Mouse (Mus musculus) embryonic fibroblast, embryonic 13.5 days (primary cell): ENCODE data around the gene Psmb9.
"Not testable (repeated sequence)": the region's sequence is repeated elsewhere in the genome, so short reads cannot be mapped to it uniquely, and the experiment has no call there.

Experiments used
- CTCF ChIP-seq: IDR thresholded peaks from 2 replicates; pipeline ENCODE4 v1.5.1; 2011; ENCODE audit warnings: mild to moderate bottlenecking, control low read depth, low read length, moderate library complexity, borderline replicate concordance; ENCODE audit not compliant: insufficient read depth
- POLR2A ChIP-seq: IDR thresholded peaks from 2 replicates; pipeline ENCODE4 v1.6.1; 2011; ENCODE audit warnings: low read depth, mild to moderate bottlenecking, control low read depth, low read length, moderate library complexity

DNA sequence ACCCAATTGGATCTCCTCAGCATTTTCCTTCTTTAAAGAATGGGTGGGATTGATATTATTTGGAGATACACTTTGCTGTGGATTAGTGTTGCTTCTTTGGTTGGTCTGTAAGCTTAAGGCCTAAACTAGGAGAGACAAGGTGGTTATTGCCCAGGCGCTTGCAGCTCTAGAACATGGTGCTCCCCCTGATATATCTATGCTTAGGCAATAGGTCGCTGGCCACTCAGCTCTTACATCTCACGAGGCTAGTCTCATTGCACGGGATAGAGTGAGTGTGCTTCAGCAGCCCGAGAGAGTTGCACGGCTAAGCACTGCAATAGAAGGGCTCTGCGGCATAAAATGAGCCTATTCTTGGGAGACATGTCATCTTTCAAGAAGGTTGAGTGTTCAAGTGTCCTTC is 44.5 kb upstream of the Psmb9 start:
- not testable (repeated sequence) for TF ChIP-seq POLR2A, CTCF
